Mouse (Mus musculus) lung, embryonic 14.5 days (tissue): Measurements from ENCODE around the gene Adgra1. TPM values are rescaled to one million over a fixed set of nuclear protein-coding genes. Genes with fewer than 3 reads are reported as not detected.

Source experiments
- ATAC-seq: fragments of 200-750 bp; cut with Nextera tagmentation; 2 replicates; pipeline ENCODE4 v1.8.0; 2017; ENCODE audit warnings: mild to moderate bottlenecking, moderate TSS enrichment, moderate library complexity; ENCODE audit not compliant: insufficient read depth
- DNase-seq: peaks from one replicate; pipeline ENCODE4 v3.0.0-alpha.2; 2015
- H3K27ac ChIP-seq: fragments of 300-500 bp; sonication (generic); 2 replicates; pipeline ENCODE4 v1.5.1; 2014; ENCODE audit warnings: low read depth, mild to moderate bottlenecking, moderate library complexity
- H3K27me3 ChIP-seq: fragments of 300-500 bp; sonication (generic); 2 replicates; pipeline ENCODE4 v1.6.1; 2014; ENCODE audit warnings: low read length, control low read depth; ENCODE audit not compliant: insufficient read depth
- H3K36me3 ChIP-seq: fragments of 300-500 bp; sonication (generic); 2 replicates; pipeline ENCODE4 v1.6.1; 2014; ENCODE audit warnings: control low read depth; ENCODE audit not compliant: insufficient read depth
- H3K4me1 ChIP-seq: fragments of 300-500 bp; sonication (generic); 2 replicates; pipeline ENCODE4 v1.6.1; 2014; ENCODE audit warnings: antibody characterized with exemption, control low read depth; ENCODE audit not compliant: insufficient read depth
- H3K4me2 ChIP-seq: fragments of 300-500 bp; sonication (generic); 2 replicates; pipeline ENCODE4 v1.6.1; 2014; ENCODE audit warnings: mild to moderate bottlenecking
- H3K4me3 ChIP-seq: fragments of 300-500 bp; sonication (generic); 2 replicates; pipeline ENCODE4 v1.5.1; 2014; ENCODE audit warnings: low read depth, low read length
- H3K9ac ChIP-seq: fragments of 300-500 bp; sonication (generic); 2 replicates; pipeline ENCODE4 v1.6.1; 2014
- H3K9me3 ChIP-seq: fragments of 300-500 bp; sonication (generic); 2 replicates; pipeline ENCODE4 v1.6.1; 2016; ENCODE audit warnings: low read depth, low read length, control low read depth
- CTCF ChIP-seq: IDR thresholded peaks from 2 replicates; pipeline ENCODE4 v1.5.1; 2016; ENCODE audit warnings: antibody characterized with exemption, low read depth
- WGBS: fragments of 180-500 bp; shearing (Covaris S2); extraction: QIAGEN DNeasy Blood & Tissue Kit; methylation state at CpG from one replicate; pipeline ENCODE4 v1.1.7; 2014; 5-methylcytosine and 5-hydroxymethylcytosine counted together
- polyA plus RNA-seq: library from polyadenylated mRNA; unstranded; fragments of >200 nt; fragmentation: Nextera tagmentation; extraction: Ambion mirVana; gene quantifications from 2 replicates; pipeline ENCODE4 v1.2.1, GENCODE M21; 2014

The Adgra1 gene
- not detected in 2 replicates for polyA plus RNA-seq

GRCm38 (mm10) chr7:139834036-139834435 lies at the start of gene Adgra1:
Gene Adgra1, plus strand, starts transcription at chr7:139834174.
- H3K27me3 ChIP-seq = peaks cover 28% of the 10 kb centered on the region; the same call in 1 of the 2 replicates
- under 1% methylated on average over 27 of the region's 27 CpGs for WGBS
- no peaks in the 10 kb centered on the region; the same call in 1 of the 2 replicates for H3K4me1 ChIP-seq
- peak within 1 kb of the TSS; percentile 46 for H3K4me2 ChIP-seq
- H3K36me3 ChIP-seq = no peaks in the 10 kb centered on the region
- no peak for TF ChIP-seq CTCF
- H3K9ac ChIP-seq = no peak within 1 kb of the TSS
- H3K9me3 ChIP-seq = no peaks in the 10 kb centered on the region
- peak; percentile 79 for DNase-seq
- peak; percentile 95 for ATAC-seq
- H3K4me3 ChIP-seq = no peak within 1 kb of the TSS
- H3K27ac ChIP-seq = no peak within 1 kb of the TSS

- Histone ChIP-seq H3K9ac (no peak overlapping the region), H3K4me3 (no peak overlapping the region), H3K36me3 (no peaks in the 10 kb centered on the region), H3K4me1 (no peaks in the 10 kb centered on the region), H3K9me3 (no peaks in the 10 kb centered on the region), H3K27me3 (no peaks in the 10 kb centered on the region), H3K4me2 (no peak overlapping the region), H3K27ac (no peak overlapping the region)
- DNase-seq (no peak), ATAC-seq (no peak)
- TF ChIP-seq CTCF = no peak
- 68% methylated on average over 2 of the region's 2 CpGs for WGBS
Measured at GRCm38 (mm10) chr7:139787382-139787781, 46.6 kb upstream of the Adgra1 start.

DNA sequence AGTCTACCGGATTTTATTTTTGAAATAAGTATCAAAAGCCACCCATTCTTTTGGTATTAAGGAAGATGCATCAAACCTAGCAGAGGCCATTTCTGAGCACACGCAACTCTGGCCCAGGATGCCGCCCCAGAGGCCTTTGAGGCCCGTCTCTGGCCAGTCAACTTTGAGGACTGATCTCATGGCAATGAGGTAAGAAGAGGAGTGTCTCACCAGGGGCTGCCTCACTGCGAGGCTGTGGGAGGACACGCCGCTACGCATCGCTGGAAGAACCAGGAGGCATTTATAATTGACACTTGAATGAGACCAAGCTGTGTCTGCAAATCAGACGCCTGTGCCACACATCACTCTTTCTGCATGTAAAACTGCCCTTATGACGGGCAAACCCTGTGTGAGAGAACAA lies 45.0 kb upstream of the Adgra1 start:
- Histone ChIP-seq H3K9ac (no peak overlapping the region), H3K27ac (no peak overlapping the region), H3K9me3 (no peaks in the 10 kb centered on the region), H3K4me3 (no peak overlapping the region), H3K27me3 (no peaks in the 10 kb centered on the region), H3K4me1 (no peaks in the 10 kb centered on the region), H3K36me3 (no peaks in the 10 kb centered on the region), H3K4me2 (no peak overlapping the region)
- no peak for TF ChIP-seq CTCF
- ATAC-seq = no peak
- DNase-seq = no peak
- 83% methylated on average over 11 of the region's 11 CpGs for WGBS

GRCm38 (mm10) chr7:139789718-139790117 lies 44.3 kb upstream of the Adgra1 start:
- no peak overlapping the region for H3K9ac ChIP-seq
- no peaks in the 10 kb centered on the region for H3K4me1 ChIP-seq
- no peaks in the 10 kb centered on the region for H3K9me3 ChIP-seq
- H3K4me2 ChIP-seq = no peak overlapping the region
- DNase-seq (no peak), ATAC-seq (no peak)
- no peaks in the 10 kb centered on the region for H3K27me3 ChIP-seq
- no peak for TF ChIP-seq CTCF
- no peak overlapping the region for H3K4me3 ChIP-seq
- 77% methylated on average over 4 of the region's 4 CpGs for WGBS
- no peak overlapping the region for H3K27ac ChIP-seq
- H3K36me3 ChIP-seq = no peaks in the 10 kb centered on the region

DNA sequence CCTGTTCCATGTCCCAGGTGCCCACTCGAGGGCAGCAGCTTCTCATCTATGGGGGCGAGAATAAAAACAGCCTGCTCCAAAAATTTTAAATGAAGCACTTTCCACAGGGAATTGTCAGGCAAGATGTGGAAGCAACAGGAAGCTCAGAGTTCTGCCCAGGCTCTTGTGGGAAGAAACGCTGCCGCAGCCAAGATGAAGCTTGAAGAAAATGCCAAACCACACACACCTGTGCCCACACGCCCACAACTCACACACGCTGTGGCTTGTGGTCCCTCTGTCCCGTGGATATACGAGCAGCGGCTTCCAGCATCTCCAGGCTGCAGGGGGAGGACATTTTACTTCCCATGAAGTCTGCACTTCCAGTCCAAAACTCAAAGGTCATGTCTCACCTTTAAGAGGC lies 42.4 kb upstream of the Adgra1 start:
- ATAC-seq (no peak), DNase-seq (no peak)
- Histone ChIP-seq H3K27me3 (no peaks in the 10 kb centered on the region), H3K9me3 (no peaks in the 10 kb centered on the region), H3K36me3 (no peaks in the 10 kb centered on the region), H3K9ac (no peak overlapping the region), H3K4me2 (no peak overlapping the region), H3K27ac (no peak overlapping the region), H3K4me3 (no peak overlapping the region), H3K4me1 (no peaks in the 10 kb centered on the region)
- WGBS = 76% methylated on average over 9 of the region's 9 CpGs
- TF ChIP-seq CTCF = no peak

GRCm38 (mm10) chr7:139795004-139795605 lies 38.9 kb upstream of the Adgra1 start:
- WGBS = 69% methylated on average over 9 of the region's 9 CpGs
- TF ChIP-seq CTCF = no peak
- Histone ChIP-seq H3K4me3 (no peak overlapping the region), H3K27ac (no peak overlapping the region), H3K4me2 (no peak overlapping the region), H3K9me3 (no peaks in the 10 kb centered on the region), H3K36me3 (no peaks in the 10 kb centered on the region), H3K4me1 (no peaks in the 10 kb centered on the region), H3K27me3 (no peaks in the 10 kb centered on the region), H3K9ac (no peak overlapping the region)
- no peak for ATAC-seq
- DNase-seq = no peak

- Histone ChIP-seq H3K36me3 (no peaks in the 10 kb centered on the region), H3K27ac (no peak overlapping the region), H3K4me2 (no peak overlapping the region), H3K9ac (no peak overlapping the region), H3K27me3 (no peaks in the 10 kb centered on the region), H3K9me3 (no peaks in the 10 kb centered on the region), H3K4me3 (no peak overlapping the region), H3K4me1 (no peaks in the 10 kb centered on the region)
- ATAC-seq (no peak), DNase-seq (no peak)
- 70% methylated on average over 9 of the region's 9 CpGs for WGBS
- TF ChIP-seq CTCF = no peak
Measured at GRCm38 (mm10) chr7:139797186-139798109, 36.5 kb upstream of the Adgra1 start.
